Mouse (Mus musculus): ENCODE data around the gene Grin2c.

Gene Grin2c

GRCm38 (mm10) chr11:115267061-115267883 is at the start of gene Grin2c:
Gene Grin2c (minus strand): TSS chr11:115267243.
- DNase-seq (ENCODE audit: low spot score in 2 of 2): no peak

- DNase-seq (ENCODE audit: low spot score in 2 of 2): no peak
Measured at GRCm38 (mm10) chr11:115314249-115314648, 47.2 kb upstream of the Grin2c start.

- DNase-seq (ENCODE audit: low spot score in 2 of 2): no peak
Measured at GRCm38 (mm10) chr11:115308781-115309180, 41.7 kb upstream of the Grin2c start.

- DNase-seq (ENCODE audit: low spot score in 2 of 2): no peak
Measured at GRCm38 (mm10) chr11:115306863-115307262, 39.8 kb upstream of the Grin2c start, which contains the start of gene Otop2. Gene Otop2 (plus strand): TSS chr11:115307163.

GRCm38 (mm10) chr11:115303167-115303566 is 36.1 kb upstream of the Grin2c start:
- no peak for DNase-seq (ENCODE audit: low spot score in 2 of 2)

- no peak for DNase-seq (ENCODE audit: low spot score in 2 of 2)
Measured at GRCm38 (mm10) chr11:115301351-115301750, 34.3 kb upstream of the Grin2c start.

GRCm38 (mm10) chr11:115300745-115301144 is 33.7 kb upstream of the Grin2c start:
- no peak for DNase-seq (ENCODE audit: low spot score in 2 of 2)

- DNase-seq (ENCODE audit: low spot score in 2 of 2): no peak
Measured at GRCm38 (mm10) chr11:115298160-115298559, 31.1 kb upstream of the Grin2c start.

- peak; percentile 52 to 61 for DNase-seq (ENCODE audit: low spot score in 2 of 2)
Measured at GRCm38 (mm10) chr11:115297214-115297826, 30.3 kb upstream of the Grin2c start, which contains the start of gene Fads6. Gene Fads6 (minus strand): TSS chr11:115297663.

GRCm38 (mm10) chr11:115296471-115297210 is 29.6 kb upstream of the Grin2c start:
- DNase-seq (ENCODE audit: low spot score in 2 of 2): no peak

- no peak for DNase-seq (ENCODE audit: low spot score in 2 of 2)
Measured at GRCm38 (mm10) chr11:115295939-115296338, 28.9 kb upstream of the Grin2c start.

- DNase-seq (ENCODE audit: low spot score in 2 of 2): no peak
Measured at GRCm38 (mm10) chr11:115292631-115293375, 25.8 kb upstream of the Grin2c start.

GRCm38 (mm10) chr11:115291503-115291902 is 24.5 kb upstream of the Grin2c start:
- DNase-seq (ENCODE audit: low spot score in 2 of 2): no peak

GRCm38 (mm10) chr11:115290919-115291318 is 23.9 kb upstream of the Grin2c start:
- no peak for DNase-seq (ENCODE audit: low spot score in 2 of 2)

- no peak for DNase-seq (ENCODE audit: low spot score in 2 of 2)
Measured at GRCm38 (mm10) chr11:115290314-115290713, 23.3 kb upstream of the Grin2c start.

- no peak for DNase-seq (ENCODE audit: low spot score in 2 of 2)
Measured at GRCm38 (mm10) chr11:115289885-115290284, 22.8 kb upstream of the Grin2c start.

- no peak for DNase-seq (ENCODE audit: low spot score in 2 of 2)
Measured at GRCm38 (mm10) chr11:115288305-115288704, 21.3 kb upstream of the Grin2c start.

GRCm38 (mm10) chr11:115287386-115287785 is 20.3 kb upstream of the Grin2c start:
- DNase-seq (ENCODE audit: low spot score in 2 of 2): no peak

GRCm38 (mm10) chr11:115286201-115286993 is 19.4 kb upstream of the Grin2c start:
- no peak for DNase-seq (ENCODE audit: low spot score in 2 of 2)

GRCm38 (mm10) chr11:115285282-115285681 is 18.2 kb upstream of the Grin2c start:
- no peak for DNase-seq (ENCODE audit: low spot score in 2 of 2)
